Mouse (Mus musculus) embryo, embryonic 11.5 days (tissue): ENCODE results near the gene Gng2.

Experiments
- DNase-seq: peaks from one replicate; pipeline ENCODE4 v3.0.0-alpha.2; 2012; ENCODE audit warnings: low read depth, low spot score

The Gng2 gene

GRCm38 (mm10) chr14:19976421-19977270 lies 781 bp downstream of the Gng2 start:
- peak; percentile 74 for DNase-seq

DNA sequence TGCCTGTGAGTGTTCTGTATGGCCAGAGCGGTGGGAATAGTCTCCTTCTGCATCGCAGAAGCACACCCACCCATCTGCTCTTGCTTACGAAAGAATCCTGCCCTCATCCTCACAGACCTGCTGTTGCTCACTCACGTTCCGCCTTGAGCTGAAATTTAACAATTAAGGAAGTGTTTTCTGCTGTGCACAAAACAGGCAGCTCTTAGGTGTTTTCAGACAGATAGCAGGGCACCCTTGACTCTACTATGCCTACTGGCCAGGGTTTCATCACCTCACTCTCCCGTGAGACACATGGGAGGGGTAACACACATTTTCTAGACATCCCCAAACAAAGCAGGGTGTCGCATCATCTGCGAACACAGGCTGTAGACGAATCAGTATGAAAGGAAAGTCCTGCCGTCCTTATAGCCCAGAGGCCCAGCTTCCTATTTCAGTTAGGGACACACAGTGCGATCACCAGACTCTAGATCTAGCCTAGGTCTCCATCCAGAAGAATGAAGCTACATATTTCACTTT lies 2.4 kb downstream of the Gng2 start:
- DNase-seq, result no peak

DNA sequence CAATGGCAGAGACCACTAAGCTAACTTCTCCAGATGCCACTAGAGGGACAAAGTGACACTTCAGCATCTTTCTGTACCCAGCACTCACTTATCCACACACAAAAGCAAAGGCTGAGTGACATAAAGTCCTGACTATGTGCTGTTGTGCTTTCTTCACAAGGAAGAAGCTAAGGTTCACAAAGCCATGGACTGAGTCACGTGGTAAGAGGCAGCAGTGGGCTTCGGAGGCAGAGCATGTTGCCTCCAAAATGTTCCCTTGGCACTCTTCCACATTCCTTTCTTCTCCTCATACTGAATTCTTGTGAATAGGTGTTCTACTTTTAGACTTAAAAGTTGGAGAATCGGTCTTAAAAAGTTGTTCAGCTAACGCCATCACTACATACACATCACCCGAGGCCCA lies 3.0 kb downstream of the Gng2 start:
- DNase-seq, result no peak

- DNase-seq, result no peak
Measured at GRCm38 (mm10) chr14:19972316-19973029, 5.0 kb downstream of the Gng2 start.

DNA sequence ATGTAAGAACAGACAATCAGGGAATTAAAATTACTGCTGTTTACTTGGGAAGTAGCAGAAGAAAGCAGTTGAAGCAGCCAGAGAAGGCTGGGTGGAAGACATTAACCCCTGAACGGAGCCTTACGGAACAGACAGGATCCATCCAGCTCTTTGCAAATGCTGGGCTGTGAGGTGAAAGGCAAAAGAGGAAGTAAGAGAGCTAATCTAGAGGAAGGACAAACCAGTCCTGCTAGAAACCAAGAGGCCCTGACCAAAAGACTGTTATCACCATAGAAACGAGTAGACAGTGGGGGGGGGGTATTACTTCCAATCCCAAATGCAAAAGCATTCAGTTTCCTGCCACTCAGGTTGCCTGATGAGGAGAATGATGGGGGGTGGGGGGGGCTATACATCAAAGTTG lies 6.6 kb downstream of the Gng2 start:
- no peak for DNase-seq

DNA sequence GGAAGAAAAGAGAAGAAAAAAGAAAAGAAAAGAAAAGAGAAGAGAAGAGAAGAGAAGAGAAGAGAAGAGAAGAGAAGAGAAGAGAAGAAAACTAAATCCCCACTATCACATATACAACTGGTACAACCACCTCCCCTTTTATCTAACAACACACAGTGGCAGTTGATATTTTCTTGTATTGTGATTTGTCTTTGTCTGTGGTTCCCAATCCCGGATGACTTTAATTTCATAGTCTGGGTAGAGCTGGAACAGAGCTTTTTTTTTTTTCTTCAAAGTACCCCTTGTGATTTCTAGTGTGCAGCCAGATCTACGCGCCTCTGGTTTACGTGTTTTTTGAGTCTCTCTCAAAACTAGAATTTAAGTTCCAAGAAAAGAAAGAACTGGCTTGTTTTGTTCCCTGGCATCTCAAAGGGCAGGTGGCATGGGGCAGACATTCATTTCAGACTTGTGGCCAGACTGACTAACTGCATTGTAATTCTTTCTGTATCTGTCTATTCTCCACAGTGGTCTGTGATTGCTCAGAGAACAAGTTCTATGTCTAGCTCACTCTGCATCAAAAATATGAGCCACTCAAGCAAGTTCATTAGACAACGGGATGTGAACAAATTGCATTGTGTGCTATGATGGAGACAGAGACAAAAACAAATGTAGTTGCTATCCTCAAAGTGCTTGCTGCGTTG lies 7.2 kb downstream of the Gng2 start:
- no peak for DNase-seq

- no peak for DNase-seq
Measured at GRCm38 (mm10) chr14:19969566-19969965, 7.9 kb downstream of the Gng2 start.

GRCm38 (mm10) chr14:19969011-19969521 lies 8.4 kb downstream of the Gng2 start:
- no peak for DNase-seq

DNA sequence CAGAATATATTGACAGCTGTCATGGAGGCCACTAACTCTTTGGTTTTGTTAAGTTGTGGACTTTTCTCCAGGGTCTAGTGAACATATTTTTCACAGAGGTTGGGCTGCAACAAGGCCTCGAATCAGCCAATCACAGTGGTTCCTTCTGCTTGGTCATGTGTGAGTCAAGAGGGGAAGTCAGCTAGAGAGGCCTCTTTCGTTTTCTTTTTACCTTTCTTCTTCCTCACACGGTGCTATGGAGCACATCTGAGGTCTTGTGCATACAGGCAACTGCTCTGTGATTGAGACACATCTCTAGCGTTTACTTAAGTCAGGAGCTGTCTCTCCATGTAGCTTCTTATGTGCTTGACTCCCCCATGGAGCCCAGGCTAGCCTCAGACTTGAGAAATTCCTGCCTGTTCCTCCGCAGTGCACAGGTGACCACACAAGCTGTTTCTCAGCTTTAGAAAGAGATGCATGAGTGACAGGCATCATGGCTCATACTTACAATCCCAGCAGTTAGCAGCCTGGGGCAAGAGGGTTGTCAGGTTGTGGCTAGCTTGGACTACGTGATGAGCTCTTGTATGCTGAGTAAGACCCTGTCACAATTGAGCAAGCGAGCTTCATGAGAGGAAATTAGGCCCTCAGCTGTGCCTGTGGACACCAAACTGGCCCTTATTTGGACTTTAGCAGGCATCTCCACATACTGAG lies 9.0 kb downstream of the Gng2 start:
- DNase-seq, result no peak

DNA sequence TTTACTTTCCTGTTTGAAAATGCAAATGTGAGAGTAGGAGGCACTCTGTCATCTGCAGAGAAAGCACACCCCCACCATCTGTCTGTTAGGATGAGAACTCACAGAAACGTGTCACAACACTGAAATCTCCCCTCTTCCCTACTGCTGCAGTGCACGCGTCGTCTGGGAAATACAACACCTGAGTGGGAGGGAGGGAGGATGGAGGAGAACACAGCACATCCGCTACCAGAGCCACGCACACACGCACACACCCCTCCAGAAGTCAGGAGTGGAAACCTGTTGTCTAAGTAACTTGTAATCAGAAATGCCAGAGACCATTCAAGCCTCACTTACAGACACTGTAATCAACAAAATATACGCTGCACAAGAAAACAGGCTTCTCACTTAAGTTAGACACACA lies 9.9 kb downstream of the Gng2 start:
- no peak for DNase-seq

DNA sequence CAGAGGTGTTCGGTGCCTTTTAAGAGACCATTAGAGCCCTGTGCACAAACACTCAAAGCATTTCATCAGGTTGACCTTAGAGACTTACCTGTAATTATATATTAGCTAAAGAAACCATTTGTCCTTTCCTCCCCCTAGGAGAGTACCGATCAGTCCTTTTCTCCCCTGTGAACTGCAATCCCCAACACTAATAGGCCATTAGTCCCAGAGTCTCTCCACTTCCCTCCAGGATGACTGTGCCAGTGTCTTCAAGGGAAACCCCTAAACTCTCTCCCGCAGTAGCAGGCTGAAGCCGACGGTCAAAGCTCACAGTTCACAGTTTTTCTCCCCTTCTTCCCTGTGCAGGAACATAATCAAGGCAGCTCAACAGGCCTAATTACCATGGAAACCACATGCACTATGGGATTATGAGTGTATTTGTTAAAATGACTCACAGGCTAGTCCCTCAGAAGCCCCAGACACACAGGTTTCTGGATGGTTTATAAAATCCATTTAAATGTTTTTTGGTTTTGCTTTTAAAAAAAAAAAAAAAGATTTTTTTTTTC lies 13.4 kb downstream of the Gng2 start:
- no peak for DNase-seq

DNA sequence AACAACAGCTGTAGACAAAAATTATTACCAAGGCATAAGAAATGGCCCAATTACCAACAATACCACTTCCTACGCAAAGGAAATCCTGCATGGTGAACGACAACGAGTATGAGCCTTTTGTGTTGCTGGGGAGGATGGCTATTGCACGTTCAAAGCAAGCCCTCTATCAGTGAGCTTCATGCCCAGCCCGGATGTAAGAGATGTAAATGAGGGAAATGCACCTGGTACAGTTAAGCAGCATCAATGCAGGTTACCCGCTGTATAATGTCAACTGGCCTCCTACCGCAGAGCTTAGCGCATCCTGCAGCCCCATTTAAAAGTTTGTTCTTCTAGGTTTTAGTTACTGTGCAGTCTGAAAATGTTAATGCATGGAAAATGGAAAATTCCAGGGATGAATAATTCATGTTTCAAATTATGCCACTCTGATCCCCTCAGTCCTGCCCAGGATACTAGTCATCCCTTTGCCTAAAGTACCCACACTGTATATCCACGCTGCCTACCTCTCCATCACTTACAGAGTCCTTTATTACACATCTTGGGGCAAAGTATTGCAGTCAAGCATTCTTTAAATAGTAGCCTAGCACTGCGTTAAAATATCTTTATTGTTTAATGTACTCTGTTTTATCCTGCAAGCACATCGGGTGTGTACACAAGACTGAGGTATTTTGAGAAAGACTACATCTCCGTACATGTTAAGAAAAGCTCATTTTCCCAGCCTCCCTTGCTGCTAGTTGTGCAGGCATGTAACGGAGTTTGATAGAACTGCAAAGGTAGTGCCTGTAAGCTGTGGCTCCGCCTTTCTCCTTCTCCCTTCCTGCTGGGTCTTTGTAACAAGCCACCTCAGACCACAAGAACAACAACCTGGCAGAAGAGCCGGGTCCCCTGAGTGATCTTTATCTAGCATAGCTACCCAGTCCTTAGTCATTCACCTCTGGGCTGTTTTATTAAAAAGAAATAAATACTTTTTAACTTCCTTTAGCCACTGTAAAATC lies 15.2 kb downstream of the Gng2 start:
- no peak for DNase-seq

DNA sequence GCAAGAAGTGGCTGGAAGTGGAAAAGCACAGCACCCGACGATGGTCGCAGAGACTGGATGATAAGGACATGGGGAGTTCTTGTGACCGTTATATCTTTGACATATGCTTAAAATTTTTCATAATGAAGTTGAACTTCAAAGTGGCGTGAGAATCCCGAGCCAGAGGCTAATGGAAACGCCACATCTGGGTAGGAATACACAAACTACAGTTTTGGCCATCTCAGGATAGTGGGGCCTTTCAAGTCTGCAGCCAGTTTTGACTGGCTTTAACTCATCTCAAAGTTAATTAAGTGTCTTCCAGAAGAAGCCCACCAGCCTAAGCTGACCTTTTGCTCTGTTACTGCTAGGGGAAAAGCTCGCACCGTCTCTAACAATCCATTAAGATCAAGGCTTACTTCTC lies 17.6 kb downstream of the Gng2 start:
- no peak for DNase-seq

GRCm38 (mm10) chr14:19955077-19955476 lies 22.4 kb downstream of the Gng2 start:
- no peak for DNase-seq

GRCm38 (mm10) chr14:19950812-19951211 lies 26.6 kb downstream of the Gng2 start:
- DNase-seq, result no peak

DNA sequence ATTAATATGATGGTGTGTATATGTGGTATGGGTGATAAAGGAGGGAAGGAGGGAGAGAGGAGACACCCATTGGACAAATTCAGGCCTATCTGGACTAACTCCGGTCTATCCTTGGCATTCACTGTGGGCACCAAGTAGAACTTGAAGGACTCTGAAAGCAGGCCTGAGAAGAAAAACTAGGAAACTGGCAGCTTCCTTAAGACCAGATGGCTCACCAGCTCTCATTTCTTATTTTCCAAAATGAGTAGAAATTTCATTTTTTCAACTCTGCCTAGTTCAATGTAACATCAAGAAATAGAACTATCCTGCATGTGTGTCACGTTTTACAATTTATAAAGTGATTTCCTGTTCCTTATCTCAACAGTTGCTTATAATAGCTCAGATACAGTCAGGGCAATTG lies 28.0 kb downstream of the Gng2 start:
- no peak for DNase-seq

GRCm38 (mm10) chr14:19946221-19946620 lies 31.2 kb downstream of the Gng2 start:
- no peak for DNase-seq

DNA sequence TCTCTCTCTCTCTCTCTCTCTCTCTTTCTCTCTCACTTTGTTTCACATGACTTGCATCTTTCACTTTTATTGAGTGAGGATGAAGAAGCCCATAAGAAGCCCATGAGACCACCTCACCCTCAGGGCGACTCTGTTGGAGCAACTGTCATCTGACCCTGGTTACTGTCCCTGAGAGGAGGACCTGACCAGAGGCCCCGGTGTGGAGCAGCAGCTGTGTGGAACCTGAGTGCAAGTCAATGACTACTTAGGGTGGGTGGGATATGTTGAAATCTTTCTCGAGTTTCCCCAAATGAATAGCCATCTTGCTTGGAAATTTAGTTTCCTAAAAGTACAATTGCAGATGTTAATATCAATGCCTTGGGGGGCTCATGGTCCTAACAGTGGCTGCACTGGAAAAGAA lies 34.7 kb downstream of the Gng2 start:
- no peak for DNase-seq

- no peak for DNase-seq
Measured at GRCm38 (mm10) chr14:19942329-19942728, 35.1 kb downstream of the Gng2 start.

DNA sequence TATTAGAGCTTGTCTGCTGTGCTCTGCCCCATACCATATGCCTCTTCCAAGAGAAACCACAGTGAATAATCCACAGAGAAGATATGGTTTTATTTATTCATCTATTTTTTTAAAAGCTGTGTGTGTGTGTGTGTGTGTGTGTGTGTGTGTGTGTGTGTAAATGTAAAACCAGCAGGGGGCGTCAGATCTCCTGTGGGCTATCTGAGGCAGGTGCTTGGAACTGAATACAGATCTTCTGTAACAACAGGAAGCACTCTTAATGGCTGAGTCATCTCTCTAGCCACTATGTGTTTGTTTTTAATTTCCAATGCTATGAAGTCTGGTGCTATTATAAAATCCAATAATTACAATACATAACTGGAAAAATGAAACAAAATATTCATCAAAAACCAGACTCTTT lies 37.4 kb downstream of the Gng2 start:
- DNase-seq, result no peak
